Mouse (Mus musculus): ENCODE results near the gene Zfp455. TPM values are rescaled to one million over a fixed set of nuclear protein-coding genes. Genes with fewer than 3 reads are reported as not detected.
"Not testable (repeated sequence)": the region's sequence is repeated elsewhere in the genome, so short reads cannot be mapped to it uniquely, and the experiment has no call there.

The Zfp455 gene
- 1 to 10 TPM; 3.3 to 3.5 TPM for total RNA-seq (2021)
- long read RNA-seq, experiment 1, partial matches to known transcripts, result 0 of 3 reads
- long read RNA-seq, experiment 1, other reads (novel, unspliced or antisense), result 3 of 3 reads
- long read RNA-seq, experiment 2, partial matches to known transcripts, result 0 of 3 reads
- long read RNA-seq, experiment 2, other reads (novel, unspliced or antisense), result 1 of 3 reads

DNA sequence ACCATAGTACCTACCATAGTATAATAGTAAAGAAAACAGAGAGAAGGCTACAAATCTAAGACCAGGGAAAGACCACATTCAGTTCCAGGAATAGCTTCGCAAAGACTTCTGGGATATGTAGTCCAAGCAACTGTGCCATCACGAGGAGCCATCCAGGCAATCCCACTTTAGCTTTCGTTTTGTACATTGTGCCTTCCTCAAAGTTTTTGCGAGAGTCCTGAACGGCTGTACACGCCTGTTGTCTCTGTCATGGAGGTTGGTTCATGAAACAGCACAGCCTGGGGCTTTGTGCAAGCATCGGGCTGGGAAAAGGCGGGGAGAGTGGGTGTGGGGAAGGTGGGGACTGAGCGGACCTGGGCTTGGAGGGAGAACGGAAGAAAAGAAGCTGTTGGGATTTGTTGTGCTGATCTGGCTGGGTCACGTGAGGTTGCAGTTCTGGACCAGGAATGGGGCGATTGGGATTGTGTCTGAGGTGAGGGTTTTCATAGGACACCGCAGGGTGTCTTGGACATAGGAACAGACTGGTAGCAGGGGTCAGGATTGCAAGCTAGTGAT lies at the start of gene Zfp455:
Zfp455 (plus strand) TSS at position 167 of the 555 bp plus-strand sequence.
- intact Hi-C loops (cut with DNase I), result no loop called here
- DNase-seq (ENCODE audit: low spot score in 2 of 2), result peak; percentile 60 to 81

DNA sequence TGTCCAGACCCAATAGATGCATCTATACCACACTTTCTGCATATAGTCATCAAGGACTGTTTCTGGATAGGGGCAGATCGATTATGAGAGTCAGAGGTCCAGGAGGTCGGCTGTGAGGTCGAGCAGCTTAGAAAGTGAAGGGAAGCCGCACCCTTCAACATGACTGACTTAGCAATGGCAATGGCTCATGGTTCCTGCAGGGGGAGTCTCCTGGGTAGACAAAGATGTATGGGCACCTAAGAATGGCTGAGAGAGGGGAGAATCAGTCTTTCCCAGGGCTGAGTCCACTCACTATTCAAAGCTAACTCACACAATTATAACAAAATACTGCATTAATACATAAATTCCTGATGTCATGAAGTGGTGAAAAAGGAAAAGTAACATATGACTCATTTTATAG lies 28.2 kb upstream of the Zfp455 start:
- DNase-seq (ENCODE audit: low spot score in 2 of 2); intact Hi-C loops (cut with DNase I): not testable (repeated sequence)

DNA sequence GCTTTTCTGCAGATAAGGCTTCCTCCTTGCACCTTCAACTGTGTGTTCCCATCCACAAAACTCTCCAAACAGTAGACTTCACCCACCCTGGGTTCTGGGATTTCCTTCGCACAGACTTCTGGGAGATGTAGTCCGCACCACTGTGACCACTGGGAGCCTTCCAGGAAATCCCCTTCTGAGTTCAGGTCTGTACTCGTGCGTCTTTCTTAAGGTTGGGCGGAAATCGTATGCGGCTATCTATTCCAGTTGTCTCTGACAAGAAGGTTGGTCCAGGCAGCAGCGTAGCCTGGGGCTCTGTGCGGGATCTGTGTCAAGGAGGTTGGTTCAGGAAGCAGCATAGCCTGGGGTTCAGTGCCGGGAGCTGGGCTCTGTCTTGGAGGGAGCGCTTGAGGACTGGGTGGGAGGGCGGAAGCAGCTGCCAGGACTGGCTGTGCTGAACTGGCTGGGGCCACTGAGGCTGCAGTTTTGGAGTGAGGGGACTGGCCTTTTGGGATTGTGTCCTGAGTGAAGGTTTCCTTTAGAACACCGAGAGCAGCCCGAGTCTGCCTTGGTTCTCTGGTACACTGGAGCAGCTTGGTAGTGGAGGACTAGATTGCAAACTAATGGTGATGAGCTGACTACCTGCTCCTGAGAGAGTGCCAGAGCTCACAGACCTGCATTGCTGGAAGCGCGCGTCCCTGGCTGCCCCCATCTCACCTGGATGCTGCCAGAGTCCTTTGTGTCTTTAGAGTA lies 21.1 kb upstream of the Zfp455 start, which contains the start of gene Rsl1:
Rsl1 (plus strand) TSS at position 192 of the 732 bp plus-strand sequence.
- intact Hi-C loops (cut with DNase I), result not testable (repeated sequence)
- peak; percentile 68 to 74 for DNase-seq (ENCODE audit: low spot score in 2 of 2)

DNA sequence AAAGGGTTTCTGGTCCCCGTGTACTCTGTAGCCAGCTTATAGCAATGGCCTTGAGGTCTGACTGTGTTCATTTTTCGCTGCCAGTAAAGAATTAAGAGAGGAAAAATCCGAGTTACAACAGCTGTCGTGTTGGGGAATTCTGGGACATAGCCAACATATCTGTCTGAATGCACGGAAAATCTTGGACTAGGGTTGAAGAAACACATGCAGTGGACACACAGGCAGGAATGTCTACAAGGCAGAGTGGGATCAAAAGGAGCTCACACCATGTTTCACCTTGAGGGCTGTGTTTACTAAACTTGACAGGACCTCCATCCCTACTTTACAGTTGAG lies 20.6 kb upstream of the Zfp455 start:
- peak in 1 of 2 experiments; percentile 16 for DNase-seq (ENCODE audit: low spot score in 2 of 2)
- intact Hi-C loops (cut with DNase I), result loop anchor here (2.0 kb wide), 1 partner anchor 201 kb away; the partner anchor contains the start of genes Gm28041 and Zfp456

DNA sequence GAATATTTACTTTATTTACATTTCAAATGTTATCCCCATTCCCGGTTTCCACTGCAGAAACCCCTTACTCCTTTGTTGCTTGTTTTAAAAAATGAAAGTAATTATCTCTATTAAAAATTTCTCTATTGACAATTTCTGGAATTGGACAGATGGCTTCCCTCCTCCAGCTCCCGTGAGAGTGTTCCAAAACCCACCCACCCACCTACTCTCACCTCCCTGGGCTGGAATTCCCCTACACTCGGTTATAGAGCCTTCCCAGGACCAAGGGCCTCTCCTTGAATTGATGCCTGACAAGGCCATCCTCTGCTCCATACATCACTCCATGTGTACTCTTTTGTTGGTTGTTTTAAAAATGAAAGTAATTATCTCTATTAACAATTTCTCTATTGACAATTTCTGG lies 7.3 kb downstream of the Zfp455 start:
- no peak for DNase-seq (ENCODE audit: low spot score in 2 of 2)
- intact Hi-C loops (cut with DNase I), result no loop called here

DNA sequence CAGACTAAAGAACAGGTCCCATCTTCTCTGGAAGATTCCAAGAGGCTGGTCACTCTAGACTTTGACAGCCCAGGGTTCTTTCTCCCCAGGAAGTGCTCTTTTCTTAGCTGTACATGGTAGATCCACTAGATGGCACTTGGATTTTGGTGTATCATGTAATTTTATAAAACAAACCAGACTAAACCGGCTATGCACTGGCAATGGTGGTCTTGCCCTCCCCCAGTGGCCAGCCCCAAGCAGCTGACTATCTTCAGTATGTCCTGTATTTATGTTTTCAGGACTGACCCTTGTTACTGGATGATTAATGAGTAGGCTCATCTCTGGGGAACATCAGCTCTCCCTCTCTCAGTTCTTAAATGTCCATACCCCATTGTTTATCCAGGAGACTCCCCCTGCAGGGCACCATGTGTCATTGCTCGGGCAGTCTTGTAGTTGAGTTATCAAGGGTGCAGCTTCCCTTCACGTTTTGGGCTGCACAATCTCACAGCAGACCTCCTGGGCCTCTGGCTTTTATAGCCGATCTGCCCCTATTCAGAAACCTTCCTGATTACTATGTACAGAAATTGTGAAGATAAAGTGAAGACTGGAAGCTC lies 19.8 kb downstream of the Zfp455 start:
- intact Hi-C loops (cut with DNase I), result no loop called here
- no peak for DNase-seq (ENCODE audit: low spot score in 2 of 2)

Other genes with a start within 250 kb of the Zfp455 start
- gene Zfp712, start 133.3 kb upstream of the Zfp455 start, total RNA-seq (2021), result 1 to 10 TPM; 4.8 to 5.8 TPM
- 1 to 10 TPM; 2.3 to 2.5 TPM for gene Zfp708, start 96.5 kb upstream of the Zfp455 start, total RNA-seq (2021)
- gene Gm28557, start 85.9 kb upstream of the Zfp455 start, total RNA-seq (2021), result 1 to 10 TPM; 1.6 to 2.2 TPM
- gene Rslcan18, start 78.2 kb upstream of the Zfp455 start, total RNA-seq (2021), result under 1 TPM in 1 of 2 experiments, not detected in 1; 0.33 TPM
- gene Zfp759, start 72.8 kb upstream of the Zfp455 start, total RNA-seq (2021), result 10 to 100 TPM in 1 of 2 experiments, 1 to 10 TPM in 1; 8.8 to 10.5 TPM
- 1 to 10 TPM; 3.7 to 5.3 TPM for gene Rsl1, start 21.3 kb upstream of the Zfp455 start, total RNA-seq (2021)
- 10 to 100 TPM; 18.7 to 19.4 TPM for gene Zfp458, start 84.0 kb downstream of the Zfp455 start, total RNA-seq (2021)
- gene Zfp457, start 112.0 kb downstream of the Zfp455 start, total RNA-seq (2021), result 1 to 10 TPM; 4.4 to 4.5 TPM
- 1 to 10 TPM; 2.6 to 3.8 TPM for gene Zfp595, start 138.1 kb downstream of the Zfp455 start, total RNA-seq (2021)
- 1 to 10 TPM in 1 of 2 experiments, not detected in 1; 1.9 TPM for gene Gm28044, start 166.0 kb downstream of the Zfp455 start, total RNA-seq (2021)
- 1 to 10 TPM in 1 of 2 experiments, under 1 TPM in 1; 0.53 to 1.0 TPM for gene Zfp953, start 166.1 kb downstream of the Zfp455 start, total RNA-seq (2021)
- gene Gm28041, start 181.2 kb downstream of the Zfp455 start, total RNA-seq (2021), result not detected
- gene Zfp456, start 181.3 kb downstream of the Zfp455 start, total RNA-seq (2021), result 1 to 10 TPM in 1 of 2 experiments, under 1 TPM in 1; 0.24 to 1.1 TPM
- 1 to 10 TPM in 1 of 2 experiments, under 1 TPM in 1; 0.86 to 2.2 TPM for gene Zfp429, start 205.3 kb downstream of the Zfp455 start, total RNA-seq (2021)
- 1 to 10 TPM; 7.0 to 8.6 TPM for gene Zfp459, start 226.9 kb downstream of the Zfp455 start, total RNA-seq (2021)